Mouse (Mus musculus) lung, postnatal 0 days (tissue): ENCODE data around the gene Mrm3.

Source experiments
- CTCF ChIP-seq: IDR thresholded peaks from 2 replicates; pipeline ENCODE4 v1.5.1; 2016; ENCODE audit warnings: antibody characterized with exemption, mild to moderate bottlenecking
- EP300 ChIP-seq: IDR thresholded peaks from 2 replicates; pipeline ENCODE4 v1.6.1; 2016; ENCODE audit warnings: antibody characterized with exemption, mild to moderate bottlenecking, control low read depth

DNA sequence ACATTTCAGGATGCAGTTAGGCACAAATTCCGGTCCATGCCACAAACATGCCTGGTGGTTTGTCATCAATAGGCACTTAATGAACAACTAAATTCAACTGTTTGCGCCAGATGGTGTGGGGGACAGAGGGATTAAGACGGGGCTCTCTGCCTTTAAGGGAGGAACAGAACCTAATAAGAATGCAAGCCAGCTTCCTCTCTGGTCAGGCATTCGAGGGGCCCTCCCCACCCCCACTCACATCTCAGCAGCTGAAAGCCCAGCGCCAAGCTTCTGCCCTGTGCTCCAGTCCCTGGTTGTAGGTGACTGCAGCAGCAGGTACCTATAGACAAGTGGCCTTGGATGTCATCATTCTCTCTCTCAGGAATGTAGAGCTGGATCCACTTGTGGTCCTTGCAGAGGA, 50.6 kb downstream of the Mrm3 start:
- no peak for TF ChIP-seq CTCF
- TF ChIP-seq EP300 = no peak
